Mouse (Mus musculus) embryonic fibroblast, embryonic 13.5 days (primary cell): ENCODE data around the gene Lat.

ENCODE experiments used
- CTCF ChIP-seq: IDR thresholded peaks from 2 replicates; pipeline ENCODE4 v1.5.1; 2011; ENCODE audit warnings: mild to moderate bottlenecking, control low read depth, low read length, moderate library complexity, borderline replicate concordance; ENCODE audit not compliant: insufficient read depth
- POLR2A ChIP-seq: IDR thresholded peaks from 2 replicates; pipeline ENCODE4 v1.6.1; 2011; ENCODE audit warnings: low read depth, mild to moderate bottlenecking, control low read depth, low read length, moderate library complexity

DNA sequence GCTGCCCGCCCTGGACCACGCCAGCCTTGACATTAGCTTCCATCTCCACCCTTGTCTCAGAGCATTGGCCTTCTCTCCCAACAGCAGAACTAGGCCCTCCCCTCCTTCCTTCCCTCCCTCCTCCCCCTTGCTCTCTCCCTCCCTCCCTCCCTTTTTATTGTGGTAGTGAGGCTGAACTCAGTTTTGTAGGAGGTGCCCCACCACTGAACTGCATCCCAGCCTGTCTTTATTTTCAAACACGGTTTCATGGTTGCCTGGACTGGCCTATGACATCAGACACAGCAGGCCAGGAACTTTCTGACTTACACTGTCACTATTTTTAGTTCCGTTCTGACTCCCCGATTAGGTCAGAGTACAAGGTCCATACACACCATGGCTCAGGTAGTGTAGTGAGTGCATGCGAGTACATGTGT, 29.2 kb downstream of the Lat start:
- TF ChIP-seq POLR2A: no peak
- no peak for TF ChIP-seq CTCF
